Mouse (Mus musculus): ENCODE results near the gene Prm1. TPM values are rescaled to one million over a fixed set of nuclear protein-coding genes. Genes with fewer than 3 reads are reported as not detected.
"Not testable (repeated sequence)": the region's sequence is repeated elsewhere in the genome, so short reads cannot be mapped to it uniquely, and the experiment has no call there.

Gene Prm1
- total RNA-seq (2021), result not detected
- long read RNA-seq, result 0 reads

DNA sequence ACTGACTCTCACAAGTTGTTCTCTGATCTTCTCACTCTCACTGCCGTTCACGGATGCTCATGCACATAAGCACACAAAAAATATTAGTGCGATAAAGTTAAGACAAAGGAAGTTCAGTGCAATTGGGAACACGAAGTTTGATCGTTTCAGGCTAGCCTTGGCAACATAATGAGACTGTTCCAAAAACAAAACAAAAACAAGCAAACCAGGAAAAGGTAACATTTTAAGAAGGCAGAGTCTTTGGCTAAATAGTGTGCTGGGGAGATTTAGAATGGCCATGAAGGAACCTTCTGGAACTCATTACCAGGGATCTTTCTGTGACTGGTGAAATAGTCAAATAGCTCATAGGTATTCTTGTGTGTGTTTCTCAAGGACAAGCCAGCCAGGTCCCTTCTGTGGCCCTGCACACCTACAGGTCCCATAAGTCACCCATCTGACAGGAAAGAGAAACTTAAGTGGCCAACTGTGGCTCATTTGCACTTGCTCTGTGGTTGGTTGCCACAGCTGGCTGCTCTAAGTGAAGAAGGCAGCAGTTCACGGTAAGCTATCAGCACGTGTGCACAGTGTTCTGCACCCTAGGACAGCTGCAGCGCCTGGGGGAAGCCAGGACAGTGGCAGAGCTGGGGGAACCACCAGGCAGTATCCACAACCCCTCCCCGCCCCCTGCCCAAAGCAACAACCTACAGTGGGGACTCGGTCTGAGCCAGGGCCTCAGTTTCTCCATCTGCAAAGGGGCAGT is at the start of gene Prm1:
TSS of gene Prm1 (minus strand) at position 51 of the 739 bp plus-strand sequence.
- no peak for DNase-seq (ENCODE audit: low spot score in 2 of 2)

DNA sequence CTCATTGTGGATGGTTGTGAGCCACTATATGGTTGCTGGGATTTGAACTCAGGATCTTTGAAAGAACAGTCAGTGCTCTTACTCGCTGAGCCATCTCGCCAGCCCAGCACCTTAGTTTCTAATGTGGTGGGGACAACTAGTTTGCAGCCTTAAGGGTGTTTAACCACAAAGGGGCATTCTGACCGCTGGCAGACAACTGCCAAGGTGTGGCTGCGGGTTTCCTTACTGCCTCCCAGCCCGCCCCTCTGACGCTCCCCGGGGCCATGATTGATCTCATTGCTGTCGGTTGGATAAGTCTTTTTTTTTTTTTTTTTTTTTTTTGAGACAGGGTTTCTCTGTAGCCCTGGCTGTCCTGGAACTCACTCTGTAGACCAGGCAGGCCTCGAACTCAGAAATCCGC is 46.6 kb upstream of the Prm1 start:
- DNase-seq (ENCODE audit: low spot score in 2 of 2), result not testable (repeated sequence)

DNA sequence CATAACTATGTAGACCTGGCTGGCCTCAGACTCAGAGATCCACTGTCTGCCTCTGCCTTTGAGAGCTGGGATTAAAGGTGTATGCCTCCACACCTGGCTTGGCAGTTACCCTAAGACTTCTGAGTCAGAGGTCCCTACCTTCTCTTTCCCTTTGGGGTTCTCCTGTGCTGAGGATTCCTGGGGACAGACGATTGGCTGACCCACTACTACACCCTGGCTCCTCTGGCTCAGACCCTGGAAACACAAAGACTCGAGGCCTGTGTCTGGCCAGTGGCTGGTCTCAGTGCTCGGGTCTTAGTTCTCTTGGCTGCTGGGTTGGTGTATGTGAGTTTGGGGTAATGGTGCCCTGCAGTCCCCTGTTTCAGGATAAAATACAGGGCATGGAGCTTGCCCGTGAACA is 45.3 kb upstream of the Prm1 start:
- DNase-seq (ENCODE audit: low spot score in 2 of 2), result no peak

DNA sequence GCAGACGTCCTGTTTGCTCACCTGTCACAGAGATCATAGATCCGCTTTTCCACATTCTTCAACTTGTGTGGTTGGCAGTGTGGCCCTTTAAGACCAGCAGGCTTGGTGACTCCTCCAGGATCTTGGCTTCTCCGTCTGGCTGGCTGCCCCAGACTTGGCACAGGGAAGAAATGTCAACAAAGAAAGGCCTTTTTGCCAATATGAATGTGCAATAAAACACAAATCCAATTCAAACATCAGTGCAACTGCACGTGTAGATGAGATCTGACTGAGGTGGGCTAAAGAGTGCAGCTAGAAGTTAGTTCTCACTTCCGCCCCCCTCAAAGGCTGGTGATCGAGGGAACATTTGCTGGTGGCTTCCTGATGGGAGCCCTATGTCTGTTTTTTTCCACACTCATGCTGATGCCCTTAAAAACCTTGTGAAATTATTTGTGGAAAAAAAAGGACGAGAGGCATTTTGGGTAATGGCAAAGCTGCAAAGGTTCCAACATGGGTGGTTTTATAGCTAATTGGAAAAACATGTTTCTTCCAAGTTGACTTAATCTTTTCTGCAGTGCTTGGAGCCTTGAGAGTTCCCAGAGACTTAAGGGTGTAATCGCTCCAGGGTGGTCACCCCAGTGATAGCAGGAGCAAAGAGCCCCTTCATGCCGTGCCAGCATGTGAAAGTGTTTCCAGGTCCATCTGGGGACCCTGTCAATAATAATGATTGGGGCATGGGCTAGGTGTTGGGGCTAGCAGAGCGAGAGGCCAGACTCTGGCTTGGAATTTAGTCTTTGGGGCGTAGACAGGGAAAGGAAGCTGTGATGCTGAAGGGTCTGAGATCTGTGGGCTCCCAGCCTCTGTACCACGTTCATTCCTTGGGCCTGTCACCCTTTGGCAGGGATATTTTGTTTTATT is 44.6 kb upstream of the Prm1 start:
- DNase-seq (ENCODE audit: low spot score in 2 of 2), result peak; percentile 58 to 73

DNA sequence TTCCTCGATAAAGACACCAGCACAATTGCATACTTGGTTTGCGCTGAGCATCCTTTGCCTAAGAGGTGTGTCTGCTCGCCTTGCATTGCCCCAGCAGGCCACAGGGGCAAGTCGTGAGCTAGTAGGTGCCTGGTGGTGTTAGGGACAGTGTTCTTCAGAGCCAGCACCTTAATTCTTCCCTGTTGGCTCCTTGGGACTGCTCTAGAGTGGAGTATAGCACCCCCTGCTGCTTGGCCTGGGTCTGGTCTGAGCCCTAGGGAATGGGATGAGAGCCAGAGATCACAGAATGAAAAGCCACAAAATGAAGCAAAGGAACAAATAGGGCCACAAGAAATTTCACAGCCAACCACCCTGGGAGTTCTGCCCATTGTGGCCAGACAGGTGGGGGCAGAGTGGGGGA is 40.9 kb upstream of the Prm1 start:
- peak; percentile 63 to 68 for DNase-seq (ENCODE audit: low spot score in 2 of 2)

DNA sequence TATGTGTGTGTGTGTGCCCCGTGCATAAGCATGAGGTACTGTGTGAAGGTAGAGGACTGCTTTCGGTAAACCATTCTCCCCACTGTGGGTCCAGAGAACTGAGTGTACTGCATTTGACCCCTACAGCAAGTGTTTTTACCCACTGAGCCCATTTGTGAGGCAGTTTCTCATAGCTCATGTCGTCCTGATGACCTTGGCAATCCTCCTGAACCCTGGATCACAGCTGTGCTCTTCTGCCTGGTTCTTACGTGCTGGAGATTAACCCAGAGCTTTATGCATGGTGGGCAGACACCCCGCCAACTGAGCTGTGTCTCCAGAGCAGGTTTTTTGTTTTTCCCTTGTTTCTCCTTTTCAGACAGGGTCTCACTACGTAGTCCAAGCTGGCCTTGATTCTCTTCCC is 40.3 kb upstream of the Prm1 start:
- no peak for DNase-seq (ENCODE audit: low spot score in 2 of 2)

DNA sequence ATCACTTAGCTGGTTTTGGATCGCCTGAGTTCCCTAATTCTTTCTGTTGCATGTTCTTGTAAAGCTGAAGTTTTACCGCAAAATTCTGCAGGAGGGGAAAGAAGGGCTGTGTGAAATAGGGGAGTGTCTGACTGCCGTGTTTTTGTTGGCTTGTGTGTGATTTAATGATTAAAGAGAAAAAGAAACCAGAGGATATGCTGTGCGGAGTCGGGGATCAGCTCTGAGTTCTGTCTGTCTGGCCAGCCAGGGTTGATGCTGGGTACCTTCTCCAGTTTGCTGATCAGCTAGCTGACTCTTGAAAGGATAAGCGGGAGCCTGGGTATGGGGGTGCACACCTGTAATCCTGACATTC is 38.7 kb upstream of the Prm1 start:
- no peak for DNase-seq (ENCODE audit: low spot score in 2 of 2)

DNA sequence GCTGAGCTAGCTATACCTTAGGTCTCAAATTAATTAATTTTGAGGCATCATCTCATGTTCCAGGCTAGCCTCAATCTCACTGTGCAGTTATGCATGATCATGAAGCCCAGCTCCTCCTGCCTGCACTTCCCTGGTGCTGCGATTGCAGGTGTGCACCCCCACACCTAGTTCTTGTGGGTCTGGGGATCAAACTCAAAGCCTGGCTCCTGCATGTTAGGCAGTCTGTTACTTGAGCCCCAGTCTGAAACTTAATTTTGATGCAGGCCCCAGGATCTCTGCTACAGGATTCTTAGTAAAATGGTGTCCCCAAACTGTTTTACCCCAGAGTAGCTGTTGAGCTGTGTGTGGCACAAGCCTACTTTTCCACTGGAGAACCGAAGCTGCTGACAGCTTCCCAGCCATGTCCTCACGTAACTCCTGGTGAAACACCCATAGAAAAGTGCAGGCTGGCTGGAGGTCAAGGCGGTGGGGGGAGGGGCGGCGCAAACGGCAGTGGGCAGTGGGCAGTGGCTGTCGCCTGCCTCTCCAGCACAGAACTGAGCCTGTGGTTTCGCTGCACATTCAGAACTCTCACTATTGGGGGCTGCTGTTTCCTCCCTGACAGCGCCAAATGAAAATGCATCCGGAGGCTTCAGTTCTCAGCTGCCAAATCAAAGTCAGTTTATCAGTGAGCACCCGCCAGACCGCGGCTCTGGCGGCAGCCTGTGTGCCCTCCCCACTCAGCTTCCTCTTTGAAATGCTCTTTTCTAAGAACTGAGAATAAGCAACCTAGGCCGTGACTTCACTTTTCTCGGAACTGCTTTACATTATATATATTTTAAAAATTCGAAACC is 38.1 kb upstream of the Prm1 start:
- DNase-seq (ENCODE audit: low spot score in 2 of 2), result no peak

DNA sequence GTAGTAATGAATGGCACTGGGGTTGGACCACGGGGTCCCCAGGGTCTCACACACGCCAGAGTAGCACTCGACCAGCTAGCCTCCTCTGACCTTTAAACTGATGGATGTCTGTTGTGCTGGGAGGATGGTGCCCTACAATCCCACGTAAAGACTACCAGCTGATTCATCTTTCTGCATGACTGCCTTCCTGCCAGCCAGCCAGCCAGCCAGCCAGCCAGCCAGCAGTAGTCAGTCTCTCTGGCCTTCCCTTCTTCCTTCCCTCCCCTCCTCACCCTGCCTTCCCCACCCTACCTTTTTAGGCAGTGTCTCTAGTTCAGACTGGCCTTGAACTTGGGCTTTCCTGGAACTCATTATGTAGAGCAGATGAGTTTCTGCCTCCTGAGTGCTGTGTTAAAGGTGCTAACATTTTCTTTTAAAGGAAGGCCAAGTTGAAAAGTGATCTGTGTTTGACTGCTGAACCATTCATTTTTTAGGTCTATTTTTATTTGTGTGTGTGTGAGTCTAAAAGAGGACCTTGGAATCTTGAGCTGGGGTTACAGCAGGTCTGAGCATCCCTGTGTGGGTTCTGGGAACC is 36.7 kb upstream of the Prm1 start:
- no peak for DNase-seq (ENCODE audit: low spot score in 2 of 2)

DNA sequence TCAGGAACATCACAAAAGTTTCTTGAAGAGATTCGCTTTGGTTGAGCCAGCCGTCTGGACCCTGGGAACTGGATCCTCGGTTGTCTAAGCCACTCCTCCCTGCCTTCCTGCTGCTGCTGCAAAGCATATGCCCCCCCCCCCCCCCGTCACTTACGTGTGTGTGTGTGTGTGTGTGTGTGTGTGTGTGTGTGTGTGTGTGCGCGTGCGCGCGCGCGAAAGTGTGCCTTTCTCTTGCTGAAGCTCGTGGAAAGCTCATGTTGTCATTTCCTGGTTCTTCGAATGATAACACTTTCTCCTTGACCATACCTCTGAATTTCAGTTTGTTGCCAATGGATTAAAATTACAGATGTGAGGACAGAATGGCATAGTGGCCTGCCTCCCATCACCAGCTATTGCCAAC is 34.4 kb upstream of the Prm1 start:
- DNase-seq (ENCODE audit: low spot score in 2 of 2), result no peak

DNA sequence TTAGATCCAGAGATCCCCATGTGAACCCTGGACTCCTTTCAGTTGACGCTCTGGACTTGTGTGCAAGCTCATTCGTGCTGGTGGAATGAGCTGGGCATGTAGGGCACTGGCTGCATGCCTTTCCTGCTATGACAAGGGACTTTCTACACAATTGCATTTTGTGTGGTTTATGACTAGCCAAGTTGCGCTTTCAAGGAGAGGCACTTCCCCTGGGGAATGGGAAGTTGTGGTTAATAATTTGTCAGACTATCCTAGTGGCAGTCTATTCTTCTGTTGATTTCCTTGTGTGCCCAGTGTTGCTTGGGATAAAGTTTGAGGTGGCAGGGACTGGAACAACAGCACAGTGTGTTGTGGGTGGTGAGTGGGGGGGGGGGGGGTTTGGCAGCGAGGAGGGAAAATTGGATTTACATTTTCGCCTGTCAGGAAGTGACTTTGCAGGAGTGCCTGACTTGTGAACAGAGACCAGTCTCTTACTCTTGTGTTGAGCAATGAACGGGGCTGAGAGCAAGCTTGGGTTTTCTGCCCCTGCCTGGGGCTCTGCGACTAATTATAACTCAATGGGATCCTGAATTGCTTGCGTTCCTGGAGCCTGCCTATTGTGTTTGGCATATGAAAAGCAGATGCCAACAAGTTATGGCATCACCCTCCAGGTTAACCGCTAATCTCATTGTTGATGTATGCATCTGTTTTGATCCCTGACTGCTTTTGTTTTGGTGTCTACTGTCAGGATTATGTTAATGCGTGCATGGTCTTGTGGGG is 33.0 kb upstream of the Prm1 start:
- no peak for DNase-seq (ENCODE audit: low spot score in 2 of 2)

DNA sequence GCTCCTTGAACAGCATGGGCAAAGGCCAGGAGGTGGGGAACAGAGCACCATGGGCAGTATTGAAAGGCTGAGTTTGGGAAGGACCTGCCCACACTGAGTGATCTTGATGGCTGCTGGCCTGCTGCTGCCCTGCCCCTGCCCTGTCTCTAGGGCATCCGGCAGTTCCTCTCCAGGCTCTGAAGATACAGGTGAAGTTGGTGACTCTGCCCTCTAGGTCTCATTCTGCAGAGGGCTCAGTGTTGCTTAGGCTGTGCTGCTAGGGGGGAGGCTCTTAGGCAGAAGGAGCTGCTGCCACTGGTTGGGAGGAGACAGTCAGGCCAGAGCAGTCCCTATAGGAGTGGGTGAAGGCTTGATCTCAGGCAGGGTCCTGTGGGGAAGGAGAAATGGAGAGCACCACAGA is 32.3 kb upstream of the Prm1 start:
- no peak for DNase-seq (ENCODE audit: low spot score in 2 of 2)

DNA sequence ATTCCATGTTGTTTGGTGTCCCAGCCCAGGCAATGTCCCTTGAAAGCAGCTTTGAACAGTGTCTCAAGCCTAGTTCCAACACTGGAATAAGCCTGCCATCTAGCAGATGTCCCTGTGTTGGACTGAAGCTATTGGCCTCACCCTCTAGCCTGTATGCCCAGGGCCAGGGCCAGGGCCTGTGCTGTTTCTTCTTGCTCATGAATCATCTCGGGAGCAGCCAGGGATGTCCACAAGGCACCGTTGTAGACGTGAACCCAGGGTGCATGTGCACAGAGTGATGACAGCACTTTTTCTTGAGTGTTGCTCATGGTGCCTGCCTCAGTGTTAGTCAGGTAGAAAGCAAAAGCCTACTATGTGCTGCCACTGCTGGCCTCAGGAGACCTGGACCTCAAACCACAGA is 31.6 kb upstream of the Prm1 start:
- DNase-seq (ENCODE audit: low spot score in 2 of 2), result no peak

DNA sequence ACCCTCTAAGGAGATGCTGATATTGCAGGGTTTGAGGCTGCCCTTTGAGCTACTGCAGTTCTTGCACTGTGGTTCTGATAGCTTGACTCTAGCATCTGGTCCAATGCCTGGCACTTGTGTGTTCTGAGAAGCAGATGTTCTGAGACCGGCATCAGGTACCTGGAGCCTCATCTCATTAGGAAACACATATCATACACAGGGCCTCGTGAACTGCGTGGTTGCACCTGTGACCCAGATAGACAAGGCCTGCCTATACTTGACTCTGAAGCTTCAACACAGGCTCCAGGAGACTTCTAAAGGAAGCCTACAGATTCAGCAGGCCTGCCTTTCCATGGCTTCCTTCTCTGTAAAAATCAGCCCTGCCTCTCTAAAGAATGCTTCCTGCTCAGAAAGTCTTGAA is 30.7 kb upstream of the Prm1 start:
- DNase-seq (ENCODE audit: low spot score in 2 of 2), result no peak

DNA sequence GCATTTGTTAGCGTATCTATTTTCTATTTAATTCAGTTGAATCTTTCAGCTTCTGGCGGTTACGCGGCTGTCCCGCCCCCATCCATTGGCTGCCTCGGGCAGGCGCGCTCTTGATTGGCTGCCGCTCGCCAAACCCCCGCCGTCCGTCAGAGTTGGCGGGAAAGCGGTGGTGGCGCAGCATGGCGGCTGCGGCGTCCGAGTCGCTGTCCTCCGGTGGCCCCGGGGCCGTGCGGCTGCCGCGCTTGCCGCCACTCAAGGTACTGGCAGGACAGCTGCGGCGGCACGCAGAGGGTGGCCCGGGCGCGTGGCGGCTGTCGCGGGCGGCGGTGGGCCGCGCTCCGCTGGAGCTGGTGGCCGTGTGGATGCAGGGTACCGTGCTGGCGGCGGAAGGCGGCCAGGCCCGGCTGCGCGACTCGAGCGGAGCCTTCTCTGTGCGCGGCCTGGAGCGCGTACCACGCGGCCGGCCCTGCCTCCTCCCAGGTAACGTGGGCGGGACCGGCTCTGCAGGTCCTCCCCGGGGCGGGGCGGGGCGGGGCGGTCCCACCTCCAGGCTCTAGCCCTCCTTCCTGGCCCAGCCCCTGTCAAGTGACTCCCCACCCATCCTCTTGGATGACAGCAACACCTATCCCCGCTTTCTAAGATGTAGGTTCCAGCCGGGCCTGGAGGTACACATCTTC is 29.4 kb upstream of the Prm1 start, which contains the start of gene Rmi2:
TSS of gene Rmi2 (plus strand) at position 149 of the 677 bp plus-strand sequence.
- DNase-seq (ENCODE audit: low spot score in 2 of 2), result peak; percentile 74 to 86

DNA sequence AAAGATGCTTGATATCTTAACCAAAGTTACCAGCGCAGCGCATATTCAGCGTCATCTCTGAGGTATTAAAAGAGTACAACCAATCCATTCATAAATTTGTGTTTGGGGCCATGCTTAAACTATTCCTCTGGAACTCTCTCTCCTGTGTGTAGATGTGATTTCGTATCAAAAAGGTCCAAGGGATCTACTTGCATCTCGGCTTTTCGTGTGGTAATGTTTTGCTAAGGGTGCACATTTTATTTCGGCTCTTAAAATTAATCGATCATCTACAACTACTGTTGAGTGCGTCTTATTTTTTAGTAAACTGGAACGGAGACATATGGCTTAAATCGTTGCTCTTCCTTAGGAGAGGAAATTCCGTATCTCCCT is 28.9 kb upstream of the Prm1 start:
- no peak for DNase-seq (ENCODE audit: low spot score in 2 of 2)

DNA sequence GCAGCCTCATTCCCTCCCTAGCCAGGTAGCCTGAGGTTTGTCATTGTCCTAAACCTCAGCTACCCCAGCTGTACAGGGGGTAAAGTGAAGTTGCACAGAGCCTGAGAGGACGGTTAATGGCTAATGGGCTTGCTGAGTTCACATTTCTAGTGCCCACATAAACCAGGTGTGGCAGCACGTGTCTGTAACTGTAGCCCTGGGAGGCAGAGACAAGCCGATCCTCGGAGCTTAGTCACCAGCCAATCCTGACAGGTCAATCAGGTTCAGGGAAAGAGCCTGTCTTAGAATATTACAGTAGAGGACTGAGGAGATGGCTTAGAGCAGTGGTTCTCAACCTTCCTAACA is 22.8 kb upstream of the Prm1 start:
- DNase-seq (ENCODE audit: low spot score in 2 of 2), result no peak

DNA sequence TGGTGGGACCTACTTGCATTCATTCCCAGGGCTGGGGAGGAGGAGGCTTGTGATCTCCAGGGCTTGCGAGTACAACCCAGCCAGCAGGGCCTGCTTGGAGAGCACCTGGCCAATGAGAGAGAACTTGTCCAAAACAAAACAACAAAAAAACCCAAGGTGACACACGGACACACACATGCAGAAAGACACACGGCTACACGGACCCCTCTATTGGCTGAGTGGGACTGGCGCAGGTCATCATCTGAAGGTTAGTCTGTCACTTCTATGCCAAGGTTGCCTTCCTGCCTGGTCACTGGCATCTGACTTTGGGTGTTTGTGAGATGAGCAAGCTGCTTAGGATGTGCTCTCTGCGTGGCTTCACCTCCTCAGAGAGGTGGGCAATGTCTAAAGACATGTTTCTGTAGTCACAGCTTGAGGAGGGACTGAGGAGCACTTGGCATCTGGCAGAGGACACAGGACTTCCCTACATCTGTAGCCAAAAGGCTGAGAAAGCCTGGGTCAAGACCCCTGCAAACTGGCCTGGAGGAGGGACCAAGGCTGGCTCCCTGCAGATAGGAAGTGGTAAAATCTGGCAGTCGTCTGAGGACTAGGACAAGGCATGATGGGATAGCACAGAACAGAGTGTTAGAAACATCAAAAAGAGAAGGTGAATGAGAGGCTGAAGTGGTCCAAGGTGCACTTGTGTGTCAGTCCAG is 22.3 kb upstream of the Prm1 start:
- DNase-seq (ENCODE audit: low spot score in 2 of 2), result no peak

DNA sequence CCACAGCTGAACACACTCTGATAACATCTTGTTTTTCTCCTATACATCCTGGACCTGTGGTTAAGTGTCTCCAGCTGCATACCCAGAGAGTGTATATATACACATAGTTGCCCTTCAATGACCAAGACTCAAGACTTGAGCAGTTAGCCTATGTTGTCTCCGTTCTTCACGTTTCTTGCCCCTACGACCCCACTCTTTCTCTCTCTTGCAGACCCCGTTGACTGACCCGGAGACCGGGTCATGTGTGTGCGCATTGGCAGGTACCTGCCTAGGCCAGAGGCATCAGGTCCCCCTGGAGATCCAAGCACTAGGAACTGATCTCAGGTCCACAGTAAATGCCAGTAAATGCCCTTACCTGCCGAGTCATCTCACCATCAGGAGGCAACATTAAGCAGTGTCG is 21.6 kb upstream of the Prm1 start:
- DNase-seq (ENCODE audit: low spot score in 2 of 2), result no peak

DNA sequence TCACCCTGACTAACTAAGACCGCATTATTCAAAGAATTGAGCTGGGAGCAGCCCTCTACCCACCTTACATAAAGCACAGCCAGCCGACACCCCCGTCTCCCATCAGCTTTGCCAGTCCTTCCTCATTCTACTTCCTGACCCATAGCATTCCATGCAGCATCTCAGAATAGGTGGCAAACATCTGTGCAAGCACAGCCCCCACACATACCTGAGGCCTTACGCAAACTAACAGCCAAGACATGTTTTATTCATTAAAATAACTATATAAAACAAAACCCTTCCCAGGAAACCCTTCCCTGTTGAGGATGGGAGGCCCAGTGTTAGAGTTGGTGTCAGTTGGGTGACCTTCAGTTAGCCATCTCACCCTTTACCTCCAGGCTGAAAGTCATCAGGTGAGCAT is 20.2 kb upstream of the Prm1 start:
- DNase-seq (ENCODE audit: low spot score in 2 of 2), result no peak

Data from layer of hippocampus, postnatal 10 days (tissue).